Mouse (Mus musculus) limb, embryonic 13.5 days (tissue): Measurements from ENCODE around the gene Ppy. TPM values are rescaled to one million over a fixed set of nuclear protein-coding genes. Genes with fewer than 3 reads are reported as not detected.

Source experiments
- ATAC-seq: fragments of 200-750 bp; cut with Nextera tagmentation; 2 replicates; pipeline ENCODE4 v1.8.0; 2017; ENCODE audit warnings: low read depth, moderate number of reproducible peaks, moderate TSS enrichment; ENCODE audit not compliant: low FRiP score
- H3K27ac ChIP-seq: fragments of 300-500 bp; sonication (generic); 2 replicates; pipeline ENCODE4 v1.5.1; 2015; ENCODE audit warnings: inconsistent platforms, mild to moderate bottlenecking, moderate library complexity
- H3K27me3 ChIP-seq: fragments of 300-500 bp; sonication (generic); 2 replicates; pipeline ENCODE4 v1.6.1; 2015; ENCODE audit warnings: mild to moderate bottlenecking, inconsistent platforms
- H3K36me3 ChIP-seq: fragments of 300-500 bp; sonication (generic); 2 replicates; pipeline ENCODE4 v1.6.1; 2015; ENCODE audit warnings: inconsistent platforms, mild to moderate bottlenecking, moderate library complexity
- H3K4me1 ChIP-seq: fragments of 300-500 bp; sonication (generic); 2 replicates; pipeline ENCODE4 v1.6.1; 2015; ENCODE audit warnings: inconsistent platforms
- H3K4me2 ChIP-seq: fragments of 300-500 bp; sonication (generic); replicated peaks from 2 replicates; pipeline ENCODE4 v1.6.1; 2015; ENCODE audit warnings: inconsistent platforms, mild to moderate bottlenecking, moderate library complexity
- H3K4me3 ChIP-seq: fragments of 300-500 bp; sonication (generic); 2 replicates; pipeline ENCODE4 v1.5.1; 2015; ENCODE audit warnings: moderate library complexity, mild to moderate bottlenecking, inconsistent platforms
- H3K9ac ChIP-seq: fragments of 300-500 bp; sonication (generic); 2 replicates; pipeline ENCODE4 v1.6.1; 2015; ENCODE audit warnings: mild to moderate bottlenecking, inconsistent platforms
- H3K9me3 ChIP-seq: fragments of 300-500 bp; sonication (generic); 2 replicates; pipeline ENCODE4 v1.6.1; 2016; ENCODE audit warnings: inconsistent platforms
- WGBS: fragments of 180-500 bp; shearing (Covaris S2); methylation state at CpG from one replicate; pipeline ENCODE4 v1.1.7; 2015; 5-methylcytosine and 5-hydroxymethylcytosine counted together
- polyA plus RNA-seq: library from polyadenylated mRNA; unstranded; fragments of >200 nt; fragmentation: Nextera tagmentation; extraction: Ambion mirVana; gene quantifications from 2 replicates; pipeline ENCODE4 v1.2.1, GENCODE M21; 2015

Gene Ppy
- not detected in 2 replicates for polyA plus RNA-seq

GRCm38 (mm10) chr11:102101219-102101618, at the start of gene Ppy:
Gene Ppy (minus strand): TSS chr11:102101319.
- Histone ChIP-seq H3K27me3 (peaks cover 69% of the 10 kb centered on the region), H3K9me3 (no peaks in the 10 kb centered on the region), H3K4me3 (no peak within 1 kb of the TSS), H3K4me1 (peaks cover 19% of the 10 kb centered on the region), H3K36me3 (no peaks in the 10 kb centered on the region), H3K4me2 (0 out of 2 replicates have a peak within 1 kb of the TSS, but pooled peaks have one; percentile 16), H3K27ac (no peak within 1 kb of the TSS), H3K9ac (no peak within 1 kb of the TSS)
- ATAC-seq: no peak
- 76% methylated on average over 4 of the region's 4 CpGs for WGBS

- no peak for ATAC-seq
- Histone ChIP-seq H3K4me2 (peak overlapping the region; percentile 47), H3K4me3 (peak overlapping the region; percentile 26), H3K27me3 (peaks cover 77% of the 10 kb centered on the region), H3K27ac (no peak overlapping the region), H3K4me1 (peaks cover 26% of the 10 kb centered on the region), H3K9ac (0 out of 2 replicates have a peak overlapping the region, but pooled peaks have one; percentile 48), H3K36me3 (peaks cover 6% of the 10 kb centered on the region), H3K9me3 (no peaks in the 10 kb centered on the region)
- 13% methylated on average over 34 of the region's 34 CpGs for WGBS
Observed at GRCm38 (mm10) chr11:102147213-102147989, 46.3 kb upstream of the Ppy start.

- Histone ChIP-seq H3K9me3 (no peaks in the 10 kb centered on the region), H3K4me1 (peaks cover 26% of the 10 kb centered on the region), H3K27ac (no peak overlapping the region), H3K27me3 (peaks cover 78% of the 10 kb centered on the region), H3K4me2 (0 out of 2 replicates have a peak overlapping the region, but pooled peaks have one; percentile 66), H3K9ac (no peak overlapping the region), H3K4me3 (peak overlapping the region; percentile 40; the same call in 1 of the 2 replicates), H3K36me3 (no peaks in the 10 kb centered on the region)
- ATAC-seq: no peak
- 9% methylated on average over 17 of the region's 17 CpGs for WGBS
Observed at GRCm38 (mm10) chr11:102146531-102146930, 45.4 kb upstream of the Ppy start.

GRCm38 (mm10) chr11:102146005-102146404, 44.9 kb upstream of the Ppy start:
- H3K4me2 ChIP-seq: peak overlapping the region; percentile 66

GRCm38 (mm10) chr11:102145471-102146001, 44.4 kb upstream of the Ppy start, which contains the start of gene Nags:
Gene Nags (plus strand): TSS chr11:102145513.
- no peak within 1 kb of the TSS for H3K27ac ChIP-seq
- 1% methylated on average over 50 of the region's 50 CpGs for WGBS
- H3K4me2 ChIP-seq: peak within 1 kb of the TSS; percentile 66
- no peaks in the 10 kb centered on the region for H3K36me3 ChIP-seq
- ATAC-seq: no peak
- H3K27me3 ChIP-seq: peaks cover 78% of the 10 kb centered on the region
- H3K4me3 ChIP-seq: peak within 1 kb of the TSS; percentile 40
- peaks cover 26% of the 10 kb centered on the region for H3K4me1 ChIP-seq
- no peak within 1 kb of the TSS for H3K9ac ChIP-seq
- H3K9me3 ChIP-seq: no peaks in the 10 kb centered on the region

More at GRCm38 (mm10) chr11:102146005-102146404, 44.9 kb upstream of the Ppy start:
- H3K4me1 ChIP-seq: peaks cover 26% of the 10 kb centered on the region
- peaks cover 78% of the 10 kb centered on the region for H3K27me3 ChIP-seq
- ATAC-seq: no peak
- no peak overlapping the region for H3K9ac ChIP-seq
- no peaks in the 10 kb centered on the region for H3K36me3 ChIP-seq
- no peak overlapping the region for H3K27ac ChIP-seq
- 5% methylated on average over 16 of the region's 16 CpGs for WGBS
- no peaks in the 10 kb centered on the region for H3K9me3 ChIP-seq
- H3K4me3 ChIP-seq: peak overlapping the region; percentile 40

GRCm38 (mm10) chr11:102144957-102145470, 43.9 kb upstream of the Ppy start:
- Histone ChIP-seq H3K4me2 (peak overlapping the region; percentile 66), H3K9me3 (no peaks in the 10 kb centered on the region), H3K4me1 (peaks cover 26% of the 10 kb centered on the region), H3K4me3 (peak overlapping the region; percentile 40), H3K27me3 (peaks cover 77% of the 10 kb centered on the region), H3K36me3 (no peaks in the 10 kb centered on the region), H3K9ac (no peak overlapping the region), H3K27ac (no peak overlapping the region)
- 17% methylated on average over 13 of the region's 13 CpGs for WGBS
- no peak for ATAC-seq

- no peak; the same call in 1 of the 2 replicates for ATAC-seq
- Histone ChIP-seq H3K4me2 (no peak overlapping the region), H3K27ac (no peak overlapping the region), H3K4me3 (no peak overlapping the region), H3K4me1 (peaks cover 20% of the 10 kb centered on the region), H3K9me3 (no peaks in the 10 kb centered on the region), H3K36me3 (no peaks in the 10 kb centered on the region), H3K9ac (no peak overlapping the region), H3K27me3 (peaks cover 54% of the 10 kb centered on the region)
- 75% methylated on average over 7 of the region's 7 CpGs for WGBS
Observed at GRCm38 (mm10) chr11:102142355-102142754, 41.2 kb upstream of the Ppy start.

- H3K36me3 ChIP-seq: no peaks in the 10 kb centered on the region
- 2% methylated on average over 5 of the region's 5 CpGs for WGBS
Observed at GRCm38 (mm10) chr11:102140508-102140907, 39.4 kb upstream of the Ppy start.

GRCm38 (mm10) chr11:102138447-102138740, 37.3 kb upstream of the Ppy start:
- WGBS: under 1% methylated on average over 18 of the region's 18 CpGs
- peak overlapping the region; percentile 66 for H3K4me2 ChIP-seq
- peak overlapping the region; percentile 36 for H3K4me3 ChIP-seq
- H3K27me3 ChIP-seq: peaks cover 15% of the 10 kb centered on the region
- H3K9me3 ChIP-seq: no peaks in the 10 kb centered on the region
- peaks cover 9% of the 10 kb centered on the region for H3K4me1 ChIP-seq
- H3K27ac ChIP-seq: no peak overlapping the region
- H3K9ac ChIP-seq: peak overlapping the region; percentile 56
- H3K36me3 ChIP-seq: no peaks in the 10 kb centered on the region
- peak; percentile 71 for ATAC-seq

More at GRCm38 (mm10) chr11:102140508-102140907, 39.4 kb upstream of the Ppy start:
- ATAC-seq: no peak
- no peak overlapping the region for H3K27ac ChIP-seq
- H3K9me3 ChIP-seq: no peaks in the 10 kb centered on the region
- H3K9ac ChIP-seq: no peak overlapping the region
- H3K4me2 ChIP-seq: no peak overlapping the region
- no peak overlapping the region for H3K4me3 ChIP-seq
- H3K27me3 ChIP-seq: peaks cover 36% of the 10 kb centered on the region
- peaks cover 9% of the 10 kb centered on the region for H3K4me1 ChIP-seq

- peak overlapping the region; percentile 56 for H3K9ac ChIP-seq
- peak overlapping the region; percentile 36 for H3K4me3 ChIP-seq
- 46% methylated on average over 13 of the region's 13 CpGs for WGBS
- H3K27me3 ChIP-seq: peaks cover 9% of the 10 kb centered on the region
- H3K9me3 ChIP-seq: no peaks in the 10 kb centered on the region
- H3K4me1 ChIP-seq: peaks cover 9% of the 10 kb centered on the region
- no peak overlapping the region for H3K27ac ChIP-seq
- no peaks in the 10 kb centered on the region for H3K36me3 ChIP-seq
- peak overlapping the region; percentile 66 for H3K4me2 ChIP-seq
- peak; percentile 41; the same call in 1 of the 2 replicates for ATAC-seq
Observed at GRCm38 (mm10) chr11:102137625-102138446, 36.7 kb upstream of the Ppy start.

- H3K27me3 ChIP-seq: 0 out of 2 replicates have a peak, but pooled peaks cover 12% of the 10 kb centered on the region
- H3K4me1 ChIP-seq: peaks cover 9% of the 10 kb centered on the region
- H3K9me3 ChIP-seq: no peaks in the 10 kb centered on the region
- WGBS: 20% methylated on average over 4 of the region's 4 CpGs
- no peak overlapping the region for H3K27ac ChIP-seq
- no peak overlapping the region for H3K4me2 ChIP-seq
- no peak overlapping the region for H3K4me3 ChIP-seq
- 0 out of 2 replicates have a peak overlapping the region, but pooled peaks have one; percentile 9 for H3K9ac ChIP-seq
- H3K36me3 ChIP-seq: no peaks in the 10 kb centered on the region
- ATAC-seq: no peak
Observed at GRCm38 (mm10) chr11:102134516-102134915, 33.4 kb upstream of the Ppy start.
